Mouse (Mus musculus) liver, embryonic 12.5 days (tissue): ENCODE measurements around the gene Ctnnd2. TPM values are rescaled to one million over a fixed set of nuclear protein-coding genes. Genes with fewer than 3 reads are reported as not detected.

Source experiments
- ATAC-seq: fragments of 200-750 bp; cut with Nextera tagmentation; 2 replicates; pipeline ENCODE4 v1.8.0; 2017; ENCODE audit warnings: moderate number of reproducible peaks, mild to moderate bottlenecking, moderate library complexity
- H3K27ac ChIP-seq: fragments of 300-500 bp; sonication (generic); 2 replicates; pipeline ENCODE4 v1.5.1; 2016; ENCODE audit warnings: mild to moderate bottlenecking
- H3K27me3 ChIP-seq: fragments of 300-500 bp; sonication (generic); replicated peaks from 2 replicates; pipeline ENCODE4 v1.6.1; 2016; ENCODE audit warnings: mild to moderate bottlenecking, moderate library complexity
- H3K36me3 ChIP-seq: fragments of 300-500 bp; sonication (generic); 2 replicates; pipeline ENCODE4 v1.6.1; 2016; ENCODE audit warnings: mild to moderate bottlenecking, moderate library complexity
- H3K4me1 ChIP-seq: fragments of 300-500 bp; sonication (generic); 2 replicates; pipeline ENCODE4 v1.6.1; 2016
- H3K4me2 ChIP-seq: fragments of 300-500 bp; sonication (generic); 2 replicates; pipeline ENCODE4 v1.6.1; 2016; ENCODE audit warnings: mild to moderate bottlenecking, moderate library complexity
- H3K4me3 ChIP-seq: fragments of 300-500 bp; sonication (generic); 2 replicates; pipeline ENCODE4 v1.5.1; 2016; ENCODE audit warnings: mild to moderate bottlenecking, moderate library complexity
- H3K9ac ChIP-seq: fragments of 300-500 bp; sonication (generic); 2 replicates; pipeline ENCODE4 v1.6.1; 2016; ENCODE audit warnings: mild to moderate bottlenecking, moderate library complexity
- H3K9me3 ChIP-seq: fragments of 300-500 bp; sonication (generic); replicated peaks from 2 replicates; pipeline ENCODE4 v1.6.1; 2016; ENCODE audit warnings: mild to moderate bottlenecking, moderate library complexity
- WGBS: fragments of 180-500 bp; shearing (Covaris S2); methylation state at CpG from one replicate; pipeline ENCODE4 v1.1.7; 2016; ENCODE audit not compliant: insufficient replicate concordance; 5-methylcytosine and 5-hydroxymethylcytosine counted together
- polyA plus RNA-seq: library from polyadenylated mRNA; unstranded; fragments of >200 nt; fragmentation: Nextera tagmentation; extraction: Ambion mirVana; gene quantifications from 2 replicates; pipeline ENCODE4 v1.2.1, GENCODE M21; 2016

Ctnnd2 gene
- polyA plus RNA-seq, 1 experiment from 2014 or later: 0.35 TPM

DNA sequence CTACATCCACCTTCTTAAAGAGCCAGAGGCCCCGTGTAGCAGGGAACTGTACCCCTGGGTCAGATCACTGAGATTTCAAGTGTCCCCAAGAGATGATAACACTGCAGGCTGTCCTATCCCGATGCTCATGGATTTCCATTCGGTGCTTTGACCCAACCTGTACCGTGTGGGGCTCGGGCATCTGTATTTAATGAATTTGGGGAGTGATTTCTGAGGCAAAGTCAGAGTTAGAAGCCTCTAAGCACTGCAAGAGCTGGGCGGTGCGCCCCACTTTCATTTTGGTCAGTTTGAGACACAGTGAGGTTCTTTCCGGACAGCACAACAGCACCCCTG, 834.4 kb downstream of the Ctnnd2 start:
- Histone ChIP-seq H3K4me1 (no peaks in the 10 kb centered on the region), H3K9ac (no peak overlapping the region), H3K4me2 (no peak overlapping the region), H3K27me3 (no peaks in the 10 kb centered on the region), H3K9me3 (no peaks in the 10 kb centered on the region; the same call in 1 of the 2 replicates), H3K4me3 (no peak overlapping the region), H3K27ac (no peak overlapping the region), H3K36me3 (no peaks in the 10 kb centered on the region)
- ATAC-seq: no peak
- WGBS: 70% methylated on average over 8 of the region's 8 CpGs

DNA sequence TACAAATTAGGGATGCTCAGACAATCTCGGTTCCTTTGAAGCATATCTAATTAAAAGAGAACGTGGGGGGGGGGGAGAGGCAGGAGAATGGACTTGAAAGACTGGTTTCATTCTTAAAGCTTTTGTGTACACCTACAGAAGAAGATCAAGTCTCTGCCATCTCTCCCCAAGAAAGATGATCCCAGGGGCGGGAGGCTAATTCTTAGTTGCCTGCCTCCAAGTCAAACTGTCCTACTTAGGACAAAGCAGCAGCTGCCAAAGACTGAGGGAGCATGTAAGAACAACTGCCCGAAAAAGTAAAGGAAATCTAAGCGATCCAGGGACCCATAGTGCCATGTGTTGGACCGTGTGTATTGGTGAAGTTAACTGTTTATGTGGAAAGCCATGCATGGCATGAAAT, 836.2 kb downstream of the Ctnnd2 start:
- no peak overlapping the region for H3K4me2 ChIP-seq
- H3K27ac ChIP-seq: no peak overlapping the region
- WGBS: 61% methylated on average over 6 of the region's 6 CpGs
- no peaks in the 10 kb centered on the region for H3K4me1 ChIP-seq
- ATAC-seq: no peak
- H3K27me3 ChIP-seq: no peaks in the 10 kb centered on the region
- no peaks in the 10 kb centered on the region; the same call in 1 of the 2 replicates for H3K9me3 ChIP-seq
- H3K9ac ChIP-seq: no peak overlapping the region
- H3K4me3 ChIP-seq: no peak overlapping the region
- H3K36me3 ChIP-seq: no peaks in the 10 kb centered on the region

DNA sequence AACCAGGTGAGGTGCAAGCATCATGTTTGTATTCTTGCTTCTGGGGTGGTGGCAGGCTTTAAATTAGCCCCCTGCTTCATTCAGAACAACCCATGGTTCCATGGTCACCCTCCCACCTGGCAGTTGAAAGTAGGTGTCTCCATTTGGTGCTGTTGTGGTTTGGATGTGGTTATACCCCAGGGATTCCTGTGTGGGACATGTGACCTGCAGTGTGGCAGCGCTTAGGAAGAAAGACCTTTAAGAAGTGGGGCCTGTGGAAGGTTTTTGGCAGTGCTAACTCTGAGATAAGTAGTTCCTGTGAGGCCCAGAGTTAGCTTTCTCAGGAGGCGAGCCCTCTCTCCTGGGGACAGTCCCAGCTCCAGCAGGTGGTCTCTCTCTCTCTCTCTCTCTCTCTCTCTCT, 848.4 kb downstream of the Ctnnd2 start:
- Histone ChIP-seq H3K36me3 (no peaks in the 10 kb centered on the region), H3K4me2 (no peak overlapping the region), H3K27ac (no peak overlapping the region), H3K4me1 (no peaks in the 10 kb centered on the region), H3K27me3 (no peaks in the 10 kb centered on the region), H3K9me3 (no peaks in the 10 kb centered on the region), H3K4me3 (no peak overlapping the region), H3K9ac (no peak overlapping the region)
- WGBS: 52% methylated on average over 2 of the region's 2 CpGs
- no peak for ATAC-seq

DNA sequence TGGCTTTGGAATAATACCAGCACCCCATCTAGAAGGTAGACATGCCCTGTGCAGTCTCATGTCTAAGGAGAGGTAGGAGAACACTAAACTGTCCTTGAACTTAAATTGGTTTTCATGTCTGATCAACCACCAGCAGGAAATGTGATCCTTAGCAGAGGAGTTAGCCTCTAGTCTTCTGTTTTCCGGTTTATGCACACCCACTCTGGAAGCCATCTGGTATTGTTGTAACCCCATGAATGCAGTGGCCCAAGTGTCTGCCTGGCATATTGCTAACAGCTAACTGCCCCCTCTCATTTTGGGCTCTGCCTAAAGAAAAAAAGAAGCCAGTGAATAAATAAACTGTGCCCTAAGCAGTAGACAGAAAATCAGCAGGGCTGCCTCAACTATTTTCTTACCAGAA, 849.6 kb downstream of the Ctnnd2 start:
- no peaks in the 10 kb centered on the region for H3K36me3 ChIP-seq
- 60% methylated on average over 1 of the region's 1 CpGs for WGBS
- H3K9ac ChIP-seq: no peak overlapping the region
- H3K4me2 ChIP-seq: no peak overlapping the region
- no peaks in the 10 kb centered on the region for H3K27me3 ChIP-seq
- no peak for ATAC-seq
- H3K27ac ChIP-seq: no peak overlapping the region
- H3K4me1 ChIP-seq: no peaks in the 10 kb centered on the region
- no peaks in the 10 kb centered on the region for H3K9me3 ChIP-seq
- H3K4me3 ChIP-seq: no peak overlapping the region

DNA sequence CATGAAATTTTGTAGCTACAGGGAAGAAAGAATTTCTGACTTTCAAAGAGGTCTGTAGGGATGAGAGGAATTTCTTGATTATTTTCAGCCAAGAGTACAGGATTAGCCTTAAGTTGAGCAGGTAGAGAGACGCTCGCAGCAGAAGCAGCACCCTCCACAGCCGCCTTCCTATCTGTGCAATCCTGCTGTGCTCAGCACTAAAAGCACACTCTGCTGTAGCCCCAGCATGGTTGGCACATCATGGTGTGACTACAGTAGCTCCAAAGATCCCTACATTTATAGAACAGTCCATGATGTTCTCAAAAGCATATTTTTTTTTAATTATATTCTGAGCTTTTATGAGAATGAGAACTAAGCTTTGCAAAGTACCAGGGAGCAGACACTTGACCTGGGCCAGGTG, 850.1 kb downstream of the Ctnnd2 start:
- Histone ChIP-seq H3K9ac (no peak overlapping the region), H3K27me3 (no peaks in the 10 kb centered on the region), H3K4me2 (no peak overlapping the region), H3K27ac (no peak overlapping the region), H3K36me3 (no peaks in the 10 kb centered on the region), H3K9me3 (no peaks in the 10 kb centered on the region), H3K4me1 (no peaks in the 10 kb centered on the region), H3K4me3 (no peak overlapping the region)
- WGBS: 79% methylated on average over 3 of the region's 3 CpGs
- no peak for ATAC-seq

DNA sequence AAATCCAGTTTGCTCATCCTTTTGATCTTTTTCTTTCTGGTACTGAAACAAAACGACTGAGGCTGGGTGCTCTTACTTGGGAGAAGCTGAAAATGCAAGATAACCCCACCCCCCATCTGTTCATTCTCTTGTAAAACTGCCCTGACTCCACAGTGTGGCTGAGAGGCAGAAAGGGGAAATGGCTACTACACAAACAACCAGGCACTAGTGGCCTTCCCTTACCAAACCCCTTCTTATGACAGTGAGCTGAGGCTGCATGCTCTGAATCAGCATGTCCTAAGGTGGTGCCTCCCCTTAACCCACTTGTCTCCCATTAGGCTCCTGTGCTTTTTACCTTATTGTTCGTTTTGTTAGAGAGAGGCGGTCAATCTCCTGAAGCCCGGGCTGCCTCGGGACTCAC, 851.4 kb downstream of the Ctnnd2 start:
- H3K4me3 ChIP-seq: no peak overlapping the region
- H3K27ac ChIP-seq: no peak overlapping the region
- no peaks in the 10 kb centered on the region for H3K9me3 ChIP-seq
- H3K27me3 ChIP-seq: no peaks in the 10 kb centered on the region
- no peak overlapping the region for H3K9ac ChIP-seq
- no peaks in the 10 kb centered on the region for H3K36me3 ChIP-seq
- no peak overlapping the region for H3K4me2 ChIP-seq
- no peak for ATAC-seq
- H3K4me1 ChIP-seq: no peaks in the 10 kb centered on the region
- 47% methylated on average over 5 of the region's 5 CpGs for WGBS

DNA sequence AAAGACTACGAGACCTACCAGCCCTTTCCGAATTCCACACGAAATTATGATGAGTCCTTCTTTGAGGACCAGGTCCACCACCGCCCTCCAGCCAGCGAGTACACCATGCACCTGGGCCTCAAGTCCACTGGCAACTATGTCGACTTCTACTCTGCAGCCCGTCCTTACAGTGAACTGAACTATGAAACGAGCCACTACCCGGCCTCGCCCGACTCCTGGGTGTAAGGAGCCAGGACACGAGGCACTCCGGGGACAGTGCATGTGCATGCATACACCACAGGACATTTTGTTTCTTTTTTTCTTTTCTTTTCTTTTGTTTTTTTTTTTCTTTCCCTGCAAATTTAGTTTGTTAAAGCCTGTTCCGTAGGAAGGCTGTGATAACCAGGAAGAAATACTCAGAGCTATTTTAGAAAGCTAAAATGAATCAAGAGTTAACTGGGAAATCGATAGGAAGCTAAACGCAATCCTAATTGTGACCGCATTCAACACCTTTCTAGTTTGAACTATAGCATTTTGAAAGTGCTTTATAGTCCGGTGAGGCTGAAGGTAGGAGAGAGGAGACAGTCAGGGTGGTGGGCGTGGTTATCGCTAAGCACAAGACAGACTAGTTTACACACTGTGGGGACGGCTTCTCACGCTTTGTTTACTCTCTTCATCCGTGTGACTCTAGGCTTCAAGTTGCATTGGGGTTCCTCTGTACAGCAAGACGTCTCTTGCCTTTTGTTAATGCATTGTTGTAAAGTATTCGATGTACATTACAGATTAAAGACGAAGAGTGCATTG, 855.2 kb downstream of the Ctnnd2 start:
- Histone ChIP-seq H3K4me1 (no peaks in the 10 kb centered on the region), H3K36me3 (no peaks in the 10 kb centered on the region), H3K4me2 (no peak overlapping the region), H3K9me3 (no peaks in the 10 kb centered on the region), H3K9ac (no peak overlapping the region), H3K4me3 (no peak overlapping the region), H3K27me3 (no peaks in the 10 kb centered on the region), H3K27ac (no peak overlapping the region)
- ATAC-seq: no peak
- 76% methylated on average over 26 of the region's 26 CpGs for WGBS

DNA sequence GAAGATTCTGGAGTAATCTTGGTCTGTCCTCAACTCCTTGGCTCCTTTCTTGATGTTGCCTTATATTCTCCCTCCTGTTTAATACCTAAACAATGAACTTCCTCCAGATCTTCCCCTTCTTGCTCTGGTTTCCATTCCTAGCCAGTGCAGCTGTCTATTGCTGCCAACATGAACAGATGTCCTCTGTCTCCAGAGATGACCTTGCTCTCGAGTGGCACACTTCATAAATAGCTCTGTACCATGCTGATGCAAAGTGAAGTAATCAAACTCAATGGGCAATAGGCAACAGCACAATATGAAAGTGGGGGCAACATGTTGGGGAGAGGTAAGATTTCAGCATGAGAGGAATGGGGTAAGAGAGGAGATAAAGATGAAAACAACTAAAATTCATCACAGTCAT, 872.6 kb downstream of the Ctnnd2 start:
- 26% methylated on average over 1 of the region's 1 CpGs for WGBS
- Histone ChIP-seq H3K9me3 (no peaks in the 10 kb centered on the region), H3K9ac (no peak overlapping the region), H3K36me3 (no peaks in the 10 kb centered on the region), H3K27ac (no peak overlapping the region), H3K4me3 (no peak overlapping the region), H3K27me3 (no peaks in the 10 kb centered on the region), H3K4me2 (no peak overlapping the region), H3K4me1 (no peaks in the 10 kb centered on the region)
- no peak for ATAC-seq

DNA sequence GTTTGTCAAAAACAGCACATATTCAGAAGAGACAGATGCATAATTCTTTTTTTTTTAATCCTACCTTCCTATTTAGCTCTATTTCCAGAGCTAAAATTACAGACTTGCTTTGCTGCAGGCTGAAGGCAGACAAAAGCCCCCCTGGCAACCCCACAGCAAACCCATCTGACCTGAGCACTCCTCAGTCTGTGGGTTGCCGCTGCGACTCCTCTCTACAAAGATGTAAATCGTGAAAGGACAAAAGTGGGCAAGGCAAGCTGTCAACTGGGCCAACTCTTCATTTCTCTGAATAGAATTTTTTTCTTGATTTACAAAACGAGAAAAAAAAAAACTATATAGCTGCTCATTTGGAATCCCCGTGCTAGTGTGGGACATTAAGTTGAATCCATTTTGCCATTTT, 879.1 kb downstream of the Ctnnd2 start:
- no peak for ATAC-seq

DNA sequence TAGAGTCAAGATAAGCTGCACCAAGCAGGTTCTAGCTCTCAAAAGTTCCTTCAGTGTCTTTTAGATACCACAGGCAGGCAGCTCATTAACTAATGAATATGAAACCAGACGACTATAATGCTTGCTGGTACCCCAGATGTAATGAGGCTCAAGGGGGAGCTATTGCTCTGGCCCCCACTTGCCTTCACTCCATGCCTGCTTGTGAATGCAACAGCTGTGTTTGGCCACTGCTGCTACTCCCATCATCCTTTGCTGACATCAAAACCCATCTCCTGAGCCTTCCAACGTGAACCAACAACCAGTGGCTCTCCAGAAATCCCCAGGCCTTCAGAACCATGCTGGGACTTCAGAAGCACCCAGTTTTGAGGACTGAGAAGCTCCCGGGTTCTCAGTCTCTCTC, 883.8 kb downstream of the Ctnnd2 start:
- 46% methylated on average over 3 of the region's 3 CpGs for WGBS
- H3K27ac ChIP-seq: no peak overlapping the region
- no peaks in the 10 kb centered on the region for H3K27me3 ChIP-seq
- no peak overlapping the region for H3K4me3 ChIP-seq
- H3K4me1 ChIP-seq: no peaks in the 10 kb centered on the region
- H3K9ac ChIP-seq: no peak overlapping the region
- no peak overlapping the region for H3K4me2 ChIP-seq
- no peaks in the 10 kb centered on the region for H3K36me3 ChIP-seq
- no peaks in the 10 kb centered on the region for H3K9me3 ChIP-seq
- no peak for ATAC-seq

More for the DNA sequence above, 879.1 kb downstream of the Ctnnd2 start:
- no peak overlapping the region for H3K4me2 ChIP-seq
- no peak overlapping the region for H3K4me3 ChIP-seq
- no peaks in the 10 kb centered on the region for H3K27me3 ChIP-seq
- no peak overlapping the region for H3K27ac ChIP-seq
- WGBS: 70% methylated on average over 5 of the region's 5 CpGs
- no peaks in the 10 kb centered on the region for H3K9me3 ChIP-seq
- no peaks in the 10 kb centered on the region for H3K4me1 ChIP-seq
- H3K9ac ChIP-seq: no peak overlapping the region
- no peaks in the 10 kb centered on the region for H3K36me3 ChIP-seq

DNA sequence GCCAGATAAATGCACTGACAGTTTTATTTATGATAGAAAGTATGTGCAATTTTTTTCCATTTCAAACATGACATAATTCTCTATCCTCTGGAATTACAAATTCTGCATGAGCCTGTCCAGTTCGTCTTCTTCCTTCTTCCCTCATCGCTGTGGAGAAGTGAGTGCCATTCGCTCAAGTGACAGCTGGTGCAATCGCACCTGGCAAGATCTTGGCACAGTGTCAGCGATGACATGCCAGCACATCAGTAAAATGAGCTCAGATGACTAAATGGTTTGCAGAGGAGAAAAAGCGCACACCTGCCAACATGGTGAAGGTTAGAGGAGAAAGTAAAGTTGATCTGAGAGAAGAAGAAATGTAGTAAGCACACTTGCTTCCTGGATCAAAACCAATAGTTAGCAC, 885.9 kb downstream of the Ctnnd2 start:
- H3K36me3 ChIP-seq: no peaks in the 10 kb centered on the region
- H3K9me3 ChIP-seq: no peaks in the 10 kb centered on the region
- H3K27me3 ChIP-seq: no peaks in the 10 kb centered on the region
- no peak overlapping the region for H3K27ac ChIP-seq
- no peak overlapping the region for H3K4me2 ChIP-seq
- no peak overlapping the region for H3K9ac ChIP-seq
- WGBS: 71% methylated on average over 6 of the region's 6 CpGs
- no peaks in the 10 kb centered on the region for H3K4me1 ChIP-seq
- no peak overlapping the region for H3K4me3 ChIP-seq
- ATAC-seq: no peak

DNA sequence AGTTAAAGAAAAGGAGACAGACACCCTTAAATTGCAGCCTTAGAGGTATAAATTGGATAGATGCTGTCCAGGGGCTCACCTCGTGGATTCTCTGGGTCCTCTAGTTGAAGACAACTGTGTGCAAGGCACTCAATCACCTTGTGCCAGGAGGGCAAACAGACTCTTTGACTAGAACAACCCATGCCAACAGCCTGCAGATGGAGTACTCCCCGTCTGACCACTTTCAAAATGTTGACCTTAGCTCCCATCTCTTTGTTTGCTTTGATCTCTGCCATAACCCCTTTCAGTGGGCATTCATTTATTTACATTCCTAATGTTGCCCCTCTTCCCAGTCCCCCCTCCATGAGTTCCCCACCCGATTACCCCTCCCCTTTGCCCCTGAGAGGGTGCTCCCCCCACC, 891.3 kb downstream of the Ctnnd2 start:
- H3K9ac ChIP-seq: no peak overlapping the region
- no peaks in the 10 kb centered on the region for H3K36me3 ChIP-seq
- H3K9me3 ChIP-seq: no peaks in the 10 kb centered on the region
- H3K27ac ChIP-seq: no peak overlapping the region
- WGBS: 42% methylated on average over 3 of the region's 3 CpGs
- no peak overlapping the region for H3K4me2 ChIP-seq
- ATAC-seq: no peak
- H3K4me1 ChIP-seq: no peaks in the 10 kb centered on the region
- H3K27me3 ChIP-seq: no peaks in the 10 kb centered on the region
- H3K4me3 ChIP-seq: no peak overlapping the region

DNA sequence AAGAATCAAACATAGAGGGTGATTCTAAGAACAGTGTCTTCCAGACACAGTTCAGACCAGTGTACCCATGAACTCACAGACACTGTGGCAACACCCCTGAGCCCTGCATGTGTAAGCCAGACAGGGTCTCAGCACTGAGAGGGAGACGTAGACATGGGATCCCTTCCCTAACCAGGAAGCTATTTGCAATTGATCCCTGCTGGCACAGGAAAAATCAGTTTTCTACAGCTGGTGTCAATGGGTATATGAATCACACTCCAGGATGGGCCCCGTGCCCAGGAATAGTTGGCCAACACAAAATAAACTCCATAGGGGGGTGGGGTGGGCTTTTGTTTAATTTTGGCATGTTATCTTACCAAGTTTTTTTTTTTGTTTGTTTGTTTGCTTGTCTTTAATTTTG, 895.7 kb downstream of the Ctnnd2 start:
- WGBS: 62% methylated on average over 2 of the region's 2 CpGs
- Histone ChIP-seq H3K9me3 (no peaks in the 10 kb centered on the region), H3K4me1 (no peaks in the 10 kb centered on the region), H3K27ac (no peak overlapping the region), H3K36me3 (no peaks in the 10 kb centered on the region), H3K4me3 (no peak overlapping the region), H3K4me2 (no peak overlapping the region), H3K9ac (no peak overlapping the region), H3K27me3 (no peaks in the 10 kb centered on the region)
- ATAC-seq: no peak
